Mouse (Mus musculus) heart, embryonic 11.5 days (tissue): ENCODE measurements around the gene Evx1. TPM values are rescaled to one million over a fixed set of nuclear protein-coding genes. Genes with fewer than 3 reads are reported as not detected.

Experiments
- ATAC-seq: fragments of 200-750 bp; cut with Nextera tagmentation; replicated peaks from 2 replicates; pipeline ENCODE4 v1.8.0; 2017; ENCODE audit warnings: moderate library complexity; ENCODE audit not compliant: insufficient number of reproducible peaks, low FRiP score, low TSS enrichment
- H3K27ac ChIP-seq: fragments of 300-500 bp; sonication (generic); 2 replicates; pipeline ENCODE4 v1.5.1; 2014; ENCODE audit warnings: mild to moderate bottlenecking, low read depth, low read length
- H3K27me3 ChIP-seq: fragments of 300-500 bp; sonication (generic); 2 replicates; pipeline ENCODE4 v1.6.1; 2014; ENCODE audit warnings: mild to moderate bottlenecking, low read length, mixed read lengths; ENCODE audit not compliant: control insufficient read depth, insufficient read depth
- H3K36me3 ChIP-seq: fragments of 300-500 bp; sonication (generic); 2 replicates; pipeline ENCODE4 v1.6.1; 2014; ENCODE audit warnings: mild to moderate bottlenecking, low read length, moderate library complexity, mixed read lengths; ENCODE audit not compliant: control insufficient read depth, insufficient read depth
- H3K4me1 ChIP-seq: fragments of 300-500 bp; sonication (generic); 2 replicates; pipeline ENCODE4 v1.6.1; 2014; ENCODE audit warnings: low read length; ENCODE audit not compliant: control insufficient read depth, insufficient read depth
- H3K4me2 ChIP-seq: fragments of 300-500 bp; sonication (generic); 2 replicates; pipeline ENCODE4 v1.6.1; 2014; ENCODE audit warnings: mild to moderate bottlenecking, moderate library complexity
- H3K4me3 ChIP-seq: fragments of 300-500 bp; sonication (generic); 2 replicates; pipeline ENCODE4 v1.5.1; 2014; ENCODE audit warnings: low read depth, low read length
- H3K9ac ChIP-seq: fragments of 300-500 bp; sonication (generic); 2 replicates; pipeline ENCODE4 v1.6.1; 2014; ENCODE audit warnings: mild to moderate bottlenecking, low read depth, low read length, moderate library complexity
- H3K9me3 ChIP-seq: fragments of 300-500 bp; sonication (generic); replicated peaks from 2 replicates; pipeline ENCODE4 v1.6.1; 2016; ENCODE audit warnings: low read length; ENCODE audit not compliant: control insufficient read depth
- WGBS: fragments of 180-500 bp; shearing (Covaris S2); extraction: QIAGEN DNeasy Blood & Tissue Kit; methylation state at CpG from one replicate; pipeline ENCODE4 v1.1.7; 2014; ENCODE audit not compliant: insufficient replicate concordance; 5-methylcytosine and 5-hydroxymethylcytosine counted together
- polyA plus RNA-seq: library from polyadenylated mRNA; unstranded; fragments of >200 nt; fragmentation: Nextera tagmentation; extraction: Ambion mirVana; gene quantifications from 2 replicates; pipeline ENCODE4 v1.2.1, GENCODE M21; 2014

Evx1 gene
- polyA plus RNA-seq, 1 experiment from 2014 or later = not detected

DNA sequence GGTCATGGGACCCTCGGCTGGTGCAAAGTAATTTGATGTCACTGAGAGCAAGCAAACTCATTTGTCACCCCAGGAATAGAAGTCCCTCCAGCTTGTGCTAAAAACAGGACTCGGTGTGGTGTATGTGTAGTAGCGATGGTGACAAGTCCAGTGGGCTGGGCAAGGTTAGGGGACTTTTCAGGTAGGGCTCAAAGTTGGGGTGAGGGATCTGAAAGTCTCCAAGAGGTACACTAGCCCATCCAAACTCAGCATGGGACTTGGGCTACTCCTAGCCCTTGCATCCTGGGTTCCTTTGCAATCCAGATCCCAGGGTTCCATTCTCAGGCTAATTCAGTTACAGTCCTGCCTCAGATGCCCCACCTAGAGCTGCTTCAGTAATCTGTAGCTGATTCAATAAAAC is 44.5 kb upstream of the Evx1 start:
- no peaks in the 10 kb centered on the region for H3K9me3 ChIP-seq
- H3K9ac ChIP-seq = no peak overlapping the region
- peaks cover 4% of the 10 kb centered on the region for H3K4me1 ChIP-seq
- ATAC-seq = no peak
- no peak overlapping the region for H3K4me3 ChIP-seq
- peaks cover 94% of the 10 kb centered on the region for H3K27me3 ChIP-seq
- 1% methylated on average over 3 of the region's 3 CpGs for WGBS
- no peak overlapping the region for H3K27ac ChIP-seq
- H3K36me3 ChIP-seq = no peaks in the 10 kb centered on the region
- no peak overlapping the region for H3K4me2 ChIP-seq

DNA sequence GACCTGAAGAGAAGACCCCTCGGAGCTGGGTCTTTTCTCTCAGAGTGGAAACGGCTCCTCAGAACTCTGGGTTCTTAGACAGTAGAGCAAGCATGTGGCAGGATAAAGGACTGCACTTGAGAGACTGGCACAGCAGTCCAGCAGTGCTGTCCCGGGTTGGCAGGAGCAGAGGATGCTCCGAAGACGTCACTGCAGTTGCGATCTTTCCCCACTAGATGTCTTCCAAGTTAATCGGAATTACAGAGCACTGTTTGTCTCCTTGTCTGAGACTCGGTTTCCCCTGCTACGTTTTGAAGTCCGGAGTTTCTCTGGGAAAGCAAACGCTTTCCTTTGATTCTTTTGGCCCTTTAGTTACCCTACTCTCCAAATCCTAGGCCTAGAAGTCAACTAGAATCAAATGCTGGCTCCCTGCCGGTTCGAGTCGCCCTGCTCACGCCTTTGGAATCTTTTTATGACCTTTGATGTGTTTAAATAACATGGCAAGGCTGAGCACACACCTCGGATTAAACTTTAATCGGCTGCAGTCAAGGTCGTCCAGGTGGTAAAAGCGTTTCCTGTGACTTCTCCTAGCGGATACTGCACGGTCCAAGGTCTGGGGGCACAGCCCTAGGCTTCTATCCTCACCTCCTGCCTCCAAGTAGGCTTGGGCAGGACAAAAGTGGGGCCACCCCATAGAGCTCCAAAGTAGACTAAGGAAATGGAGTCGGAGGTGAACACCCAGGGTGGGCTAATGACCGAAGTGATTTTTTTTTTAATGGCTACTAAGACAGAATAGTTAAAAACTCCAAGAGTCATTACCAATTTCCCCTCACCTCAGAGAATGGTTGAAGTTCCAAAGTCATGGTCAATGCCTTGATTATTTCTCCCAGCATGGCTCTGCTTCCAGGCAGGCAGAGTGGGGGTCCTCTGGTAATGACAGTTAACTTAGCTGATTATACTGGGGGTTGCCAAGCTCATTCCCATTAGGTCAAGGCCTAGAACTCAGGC is 42.5 kb upstream of the Evx1 start:
- no peaks in the 10 kb centered on the region for H3K36me3 ChIP-seq
- WGBS = 7% methylated on average over 23 of the region's 23 CpGs
- no peak overlapping the region for H3K4me3 ChIP-seq
- no peak overlapping the region for H3K27ac ChIP-seq
- no peaks in the 10 kb centered on the region for H3K9me3 ChIP-seq
- no peak overlapping the region for H3K4me2 ChIP-seq
- no peak for ATAC-seq
- H3K27me3 ChIP-seq = peaks cover 92% of the 10 kb centered on the region
- H3K4me1 ChIP-seq = peaks cover 7% of the 10 kb centered on the region
- H3K9ac ChIP-seq = no peak overlapping the region

- 9% methylated on average over 22 of the region's 22 CpGs for WGBS
- no peak overlapping the region for H3K27ac ChIP-seq
- no peaks in the 10 kb centered on the region for H3K36me3 ChIP-seq
- H3K4me3 ChIP-seq = peak overlapping the region; percentile 11; the same call in 1 of the 2 replicates
- ATAC-seq = no peak
- no peaks in the 10 kb centered on the region for H3K9me3 ChIP-seq
- no peak overlapping the region for H3K9ac ChIP-seq
- peaks cover 95% of the 10 kb centered on the region for H3K27me3 ChIP-seq
- H3K4me2 ChIP-seq = peak overlapping the region; percentile 49
- peaks cover 7% of the 10 kb centered on the region for H3K4me1 ChIP-seq
Measured at GRCm38 (mm10) chr6:52272766-52273655, 40.3 kb upstream of the Evx1 start.

DNA sequence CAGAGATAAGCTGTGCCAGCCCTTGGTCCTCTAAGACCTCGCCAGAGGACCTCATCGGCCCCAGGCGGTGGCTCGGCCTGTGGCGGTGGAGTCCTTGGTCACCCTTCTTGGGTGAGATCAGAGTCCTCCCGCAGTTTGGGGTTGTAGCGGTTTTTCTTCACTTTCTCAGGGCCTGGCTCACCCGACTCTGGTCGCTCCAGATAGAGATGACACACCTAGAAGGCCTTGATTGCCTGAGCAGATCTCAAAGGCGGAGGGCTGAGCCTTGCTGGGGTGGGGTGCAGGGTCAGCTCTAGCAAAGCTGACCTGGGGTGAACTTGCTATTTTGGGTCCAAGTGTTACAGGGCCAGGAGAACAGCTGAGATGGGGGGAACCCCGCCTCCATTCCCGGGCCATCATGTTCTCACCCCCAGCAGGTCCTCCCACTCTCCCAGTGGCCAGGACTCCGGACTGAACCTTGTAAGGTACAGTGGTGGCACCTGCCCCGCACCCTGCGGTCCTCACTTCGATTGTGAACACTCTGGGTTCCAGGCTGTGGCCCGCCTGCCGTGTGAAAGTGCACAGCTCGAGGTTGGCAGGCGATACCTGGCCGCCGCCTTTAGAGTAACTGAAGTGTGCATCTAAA is 39.5 kb upstream of the Evx1 start:
- Histone ChIP-seq H3K4me1 (peaks cover 7% of the 10 kb centered on the region), H3K27me3 (peaks cover 89% of the 10 kb centered on the region), H3K9ac (no peak overlapping the region), H3K36me3 (no peaks in the 10 kb centered on the region), H3K27ac (no peak overlapping the region), H3K4me3 (peak overlapping the region; percentile 11; the same call in 1 of the 2 replicates), H3K4me2 (peak overlapping the region; percentile 49), H3K9me3 (no peaks in the 10 kb centered on the region)
- ATAC-seq = 0 out of 2 replicates have a peak, but pooled peaks have one; percentile 10
- WGBS = 1% methylated on average over 22 of the region's 22 CpGs

- peaks cover 80% of the 10 kb centered on the region for H3K27me3 ChIP-seq
- 5% methylated on average over 11 of the region's 11 CpGs for WGBS
- H3K27ac ChIP-seq = no peak overlapping the region
- H3K4me1 ChIP-seq = peaks cover 7% of the 10 kb centered on the region
- H3K9me3 ChIP-seq = no peaks in the 10 kb centered on the region
- no peak overlapping the region for H3K9ac ChIP-seq
- H3K36me3 ChIP-seq = no peaks in the 10 kb centered on the region
- no peak overlapping the region for H3K4me2 ChIP-seq
- ATAC-seq = no peak
- no peak overlapping the region for H3K4me3 ChIP-seq
Measured at GRCm38 (mm10) chr6:52274576-52274975, 38.7 kb upstream of the Evx1 start.

DNA sequence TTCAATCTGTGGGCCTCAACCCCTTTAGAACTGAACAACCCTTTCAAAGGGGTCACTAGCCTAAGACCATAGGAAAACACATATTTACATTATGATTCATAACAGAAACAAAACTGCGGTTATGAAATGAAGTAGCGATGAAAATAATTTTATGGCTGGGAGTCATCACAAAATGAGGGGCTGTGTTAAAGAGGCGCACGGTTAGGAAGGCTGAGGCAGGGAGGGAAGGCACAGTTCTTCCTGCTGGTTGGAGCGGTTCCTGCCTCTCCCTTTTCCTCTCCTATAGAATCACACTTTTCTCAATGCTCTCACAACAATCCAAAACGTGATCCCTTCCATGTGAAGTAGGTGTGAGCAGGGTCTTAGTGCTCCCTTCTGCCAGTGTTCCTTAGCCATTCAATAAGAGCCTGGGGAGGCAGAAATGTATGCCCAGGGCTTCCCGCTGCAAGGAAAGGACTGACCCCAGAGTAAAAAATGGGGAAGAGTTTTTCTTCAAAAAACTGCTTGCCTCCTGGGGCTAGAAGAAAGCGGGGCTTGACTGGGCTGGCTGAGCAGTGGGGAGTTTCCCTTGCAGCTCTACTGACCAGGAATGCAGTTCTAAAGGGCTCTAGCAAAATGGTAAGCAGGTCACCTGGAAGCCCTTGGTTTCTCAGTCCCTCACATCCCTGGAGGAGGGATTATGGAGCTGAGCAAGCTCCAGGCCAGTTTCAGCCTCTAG is 37.6 kb upstream of the Evx1 start:
- 8% methylated on average over 8 of the region's 8 CpGs for WGBS
- Histone ChIP-seq H3K4me3 (no peak overlapping the region), H3K4me2 (no peak overlapping the region), H3K36me3 (no peaks in the 10 kb centered on the region), H3K27ac (no peak overlapping the region), H3K9ac (no peak overlapping the region), H3K9me3 (no peaks in the 10 kb centered on the region), H3K4me1 (peaks cover 7% of the 10 kb centered on the region), H3K27me3 (peaks cover 69% of the 10 kb centered on the region)
- no peak for ATAC-seq

DNA sequence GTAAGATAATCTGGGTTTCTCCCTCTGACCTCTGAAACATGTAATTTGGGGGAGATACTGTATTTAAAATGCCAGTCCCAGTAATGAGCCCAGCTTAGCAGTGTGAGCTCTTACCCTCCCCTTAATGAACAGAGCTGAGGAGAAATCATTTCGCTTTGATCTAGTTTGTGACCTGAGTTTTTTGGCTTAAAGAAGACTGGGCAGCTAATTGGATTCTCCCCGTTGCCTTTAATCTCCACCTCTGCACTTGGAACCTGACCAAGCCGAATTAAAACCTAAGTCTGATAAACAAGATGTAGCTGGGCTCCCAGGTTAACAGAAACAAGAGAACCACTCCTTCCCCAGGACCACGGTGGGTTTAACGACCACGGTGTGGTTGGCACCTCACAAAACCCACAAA is 36.9 kb upstream of the Evx1 start:
- WGBS = 5% methylated on average over 6 of the region's 6 CpGs
- Histone ChIP-seq H3K36me3 (no peaks in the 10 kb centered on the region), H3K9ac (no peak overlapping the region), H3K4me3 (no peak overlapping the region), H3K27me3 (peaks cover 62% of the 10 kb centered on the region), H3K4me1 (peaks cover 7% of the 10 kb centered on the region), H3K4me2 (no peak overlapping the region), H3K27ac (no peak overlapping the region), H3K9me3 (no peaks in the 10 kb centered on the region)
- no peak for ATAC-seq

DNA sequence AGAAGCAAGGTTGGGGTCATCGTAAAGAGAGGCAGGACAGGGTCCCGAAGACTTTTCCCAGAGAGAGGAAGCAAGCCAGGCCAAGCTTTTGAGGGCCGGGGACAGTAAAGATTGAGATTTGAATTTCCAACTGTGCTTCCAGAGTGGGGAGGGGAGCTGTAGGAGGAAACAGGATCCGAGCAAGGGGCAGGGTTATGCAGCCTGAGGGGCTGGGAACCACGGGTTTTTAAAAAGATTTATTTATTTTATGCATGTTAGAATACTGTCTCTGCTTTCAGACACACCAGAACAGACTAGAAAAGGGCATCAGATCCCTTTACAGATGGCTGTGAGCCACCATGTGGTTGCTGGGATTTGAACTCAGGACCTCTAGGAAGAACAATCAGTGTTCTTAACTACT is 36.4 kb upstream of the Evx1 start:
- Histone ChIP-seq H3K9ac (no peak overlapping the region), H3K27me3 (peaks cover 58% of the 10 kb centered on the region), H3K36me3 (no peaks in the 10 kb centered on the region), H3K4me1 (peaks cover 7% of the 10 kb centered on the region), H3K4me2 (no peak overlapping the region), H3K4me3 (no peak overlapping the region), H3K9me3 (no peaks in the 10 kb centered on the region), H3K27ac (no peak overlapping the region)
- 4% methylated on average over 5 of the region's 5 CpGs for WGBS
- ATAC-seq = no peak
